Mouse (Mus musculus): ENCODE results near the gene Vmn1r40. TPM values are rescaled to one million over a fixed set of nuclear protein-coding genes. Genes with fewer than 3 reads are reported as not detected.

Vmn1r40 gene
- polyA plus RNA-seq, 1 experiment from 2014 or later: not detected

DNA sequence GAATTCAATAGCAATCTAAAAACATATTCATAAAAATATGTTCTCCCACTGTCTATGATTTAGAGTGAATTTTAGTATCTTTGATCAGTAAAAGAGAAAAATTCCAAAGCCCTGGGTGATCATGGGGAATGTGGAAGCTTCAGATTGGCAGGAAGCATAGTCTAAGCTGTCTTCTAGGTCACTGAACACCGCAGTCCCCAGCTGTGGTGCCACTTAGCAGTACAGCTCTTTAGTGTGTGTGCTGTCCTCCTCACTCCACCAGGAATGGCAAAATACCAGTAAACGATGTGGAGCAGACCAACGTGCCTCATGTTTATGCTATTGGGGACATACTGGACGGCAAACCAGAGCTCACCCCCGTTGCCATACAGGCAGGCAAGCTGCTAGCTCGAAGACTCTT, 37.8 kb upstream of the Vmn1r40 start:
- no peak overlapping the region for H3K9ac ChIP-seq (ENCODE audit: low read length)
- WGBS: 86% methylated on average over 6 of the region's 6 CpGs
- DNase-seq (ENCODE audit: low spot score): no peak
- H3K4me3 ChIP-seq (ENCODE audit: low read depth, low read length): no peak overlapping the region
- H3K4me2 ChIP-seq (ENCODE audit: low read depth, low read length, severe bottlenecking): no peak overlapping the region
- ATAC-seq (replicated peaks; ENCODE audit: low FRiP score): no peak
- no peaks in the 10 kb centered on the region for H3K4me1 ChIP-seq (replicated peaks; ENCODE audit: control insufficient read depth, insufficient read depth, low read length)
- no peak overlapping the region for H3K27ac ChIP-seq (ENCODE audit: low read depth, low read length)
- H3K9me3 ChIP-seq (ENCODE audit: control insufficient read depth, low read length): no peaks in the 10 kb centered on the region
- no peaks in the 10 kb centered on the region for H3K36me3 ChIP-seq (ENCODE audit: control insufficient read depth, insufficient read depth, low read length)
- no peaks in the 10 kb centered on the region for H3K27me3 ChIP-seq (ENCODE audit: control insufficient read depth, insufficient read depth, low read length)

DNA sequence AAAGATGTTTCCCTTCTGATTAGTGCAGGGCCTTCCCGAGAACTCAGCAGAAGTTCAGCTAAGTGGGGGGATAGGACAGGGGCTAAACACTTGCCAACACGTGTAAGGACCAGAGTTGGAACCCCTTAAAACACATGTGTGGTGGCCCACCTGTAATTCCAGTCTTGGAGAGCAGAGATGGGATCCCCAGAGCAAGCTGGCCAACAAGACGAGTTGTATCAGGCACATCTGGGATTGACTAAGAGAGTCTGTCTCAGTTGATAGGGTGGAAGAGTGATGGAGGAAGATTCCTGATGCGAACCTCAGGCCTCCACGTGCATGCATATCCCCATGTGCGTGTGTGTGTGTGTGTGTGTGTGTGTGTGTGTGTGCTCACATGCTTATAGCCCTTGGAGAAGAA, 35.9 kb upstream of the Vmn1r40 start:
- no peak for ATAC-seq (replicated peaks; ENCODE audit: low FRiP score)
- Histone ChIP-seq H3K27me3 (ENCODE audit: control insufficient read depth, insufficient read depth, low read length) (no peaks in the 10 kb centered on the region), H3K4me2 (ENCODE audit: low read depth, low read length, severe bottlenecking) (no peak overlapping the region), H3K27ac (ENCODE audit: low read depth, low read length) (no peak overlapping the region), H3K4me3 (ENCODE audit: low read depth, low read length) (no peak overlapping the region), H3K4me1 (replicated peaks; ENCODE audit: control insufficient read depth, insufficient read depth, low read length) (no peaks in the 10 kb centered on the region), H3K9ac (ENCODE audit: low read length) (no peak overlapping the region), H3K9me3 (ENCODE audit: control insufficient read depth, low read length) (no peaks in the 10 kb centered on the region; the same call in 1 of the 2 replicates), H3K36me3 (ENCODE audit: control insufficient read depth, insufficient read depth, low read length) (no peaks in the 10 kb centered on the region)
- no peak for DNase-seq (ENCODE audit: low spot score)
- WGBS: 80% methylated on average over 6 of the region's 6 CpGs

DNA sequence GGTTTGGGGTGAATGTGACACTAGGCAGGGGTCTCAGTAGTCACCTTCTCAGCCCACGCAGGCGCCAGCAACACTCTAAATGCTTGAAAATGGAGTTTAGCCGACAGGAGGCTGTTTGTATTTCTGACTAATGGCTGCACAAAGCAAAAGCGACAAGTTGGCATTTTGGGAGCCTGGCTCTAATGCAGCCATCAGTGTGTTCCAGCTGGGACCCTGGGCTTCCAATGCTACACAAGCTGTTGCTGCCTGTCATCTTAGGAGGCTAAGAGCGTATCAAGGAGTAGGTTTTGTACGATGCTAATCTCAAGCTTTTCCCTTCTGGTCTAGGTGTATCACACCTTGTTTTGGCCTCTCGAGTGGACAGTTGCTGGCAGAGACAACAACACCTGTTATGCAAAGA, 34.7 kb upstream of the Vmn1r40 start:
- Histone ChIP-seq H3K27ac (ENCODE audit: low read depth, low read length) (no peak overlapping the region), H3K4me2 (ENCODE audit: low read depth, low read length, severe bottlenecking) (no peak overlapping the region), H3K36me3 (ENCODE audit: control insufficient read depth, insufficient read depth, low read length) (no peaks in the 10 kb centered on the region), H3K27me3 (ENCODE audit: control insufficient read depth, insufficient read depth, low read length) (no peaks in the 10 kb centered on the region), H3K4me1 (replicated peaks; ENCODE audit: control insufficient read depth, insufficient read depth, low read length) (no peaks in the 10 kb centered on the region), H3K9ac (ENCODE audit: low read length) (no peak overlapping the region), H3K4me3 (ENCODE audit: low read depth, low read length) (no peak overlapping the region), H3K9me3 (ENCODE audit: control insufficient read depth, low read length) (no peaks in the 10 kb centered on the region; the same call in 1 of the 2 replicates)
- ATAC-seq (replicated peaks; ENCODE audit: low FRiP score) (no peak), DNase-seq (ENCODE audit: low spot score) (no peak)
- 88% methylated on average over 7 of the region's 7 CpGs for WGBS

DNA sequence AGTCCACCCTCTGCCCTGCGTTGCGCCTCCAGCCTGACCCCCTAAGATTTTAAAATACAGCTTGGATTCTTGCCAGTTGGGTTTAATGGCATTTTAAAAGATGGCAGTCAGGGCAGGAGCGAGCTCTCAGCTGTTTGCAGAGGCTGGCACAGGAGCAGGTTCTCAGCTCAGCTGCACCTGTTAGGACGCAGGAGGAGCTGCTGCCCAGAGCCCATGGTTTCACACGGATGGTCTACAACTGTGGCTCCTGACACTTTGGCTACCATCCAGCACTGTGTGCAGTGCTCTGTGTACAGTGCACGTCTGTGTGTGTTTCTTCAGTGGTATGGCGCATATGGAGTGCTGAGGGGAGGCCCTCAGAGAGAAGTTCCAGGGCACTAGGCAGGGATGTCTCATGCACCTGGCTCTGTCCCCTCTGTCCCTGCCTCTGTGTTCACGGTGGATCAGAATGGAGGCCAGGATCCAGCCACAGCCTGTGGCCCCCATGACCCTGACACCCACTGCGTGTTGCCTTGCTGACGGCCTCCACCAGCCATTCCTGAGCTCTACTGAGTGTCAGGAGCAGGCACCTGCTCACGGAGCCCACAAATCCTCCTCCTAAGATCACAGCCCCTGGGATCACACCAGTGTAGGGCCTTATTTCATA, 34.1 kb upstream of the Vmn1r40 start:
- Histone ChIP-seq H3K27me3 (ENCODE audit: control insufficient read depth, insufficient read depth, low read length) (no peaks in the 10 kb centered on the region), H3K4me1 (replicated peaks; ENCODE audit: control insufficient read depth, insufficient read depth, low read length) (no peaks in the 10 kb centered on the region), H3K9ac (ENCODE audit: low read length) (no peak overlapping the region), H3K9me3 (ENCODE audit: control insufficient read depth, low read length) (no peaks in the 10 kb centered on the region; the same call in 1 of the 2 replicates), H3K4me3 (ENCODE audit: low read depth, low read length) (no peak overlapping the region), H3K27ac (ENCODE audit: low read depth, low read length) (no peak overlapping the region), H3K36me3 (ENCODE audit: control insufficient read depth, insufficient read depth, low read length) (no peaks in the 10 kb centered on the region), H3K4me2 (ENCODE audit: low read depth, low read length, severe bottlenecking) (no peak overlapping the region)
- 89% methylated on average over 11 of the region's 11 CpGs for WGBS
- no peak for ATAC-seq (replicated peaks; ENCODE audit: low FRiP score)
- no peak for DNase-seq (ENCODE audit: low spot score)

DNA sequence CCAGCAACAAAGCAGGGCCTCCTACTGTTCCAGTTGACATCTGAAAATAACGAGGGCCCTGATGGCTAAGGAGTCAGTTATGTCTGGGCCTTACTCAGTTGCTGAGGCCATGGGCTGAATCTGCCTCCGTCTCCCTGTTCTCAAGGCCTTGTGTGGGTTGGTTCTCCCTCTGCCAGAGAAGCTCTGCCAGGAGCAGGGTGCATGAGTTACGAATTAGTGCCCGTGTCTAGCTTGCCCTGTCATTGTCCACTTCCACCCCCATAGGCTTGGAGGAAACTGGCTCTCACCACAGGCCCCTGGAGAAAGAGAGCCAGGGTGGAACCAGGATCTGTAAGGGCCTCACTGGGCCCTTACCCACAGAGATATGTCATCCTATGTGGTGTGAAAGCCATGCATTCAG, 28.8 kb upstream of the Vmn1r40 start:
- H3K9me3 ChIP-seq (ENCODE audit: control insufficient read depth, low read length): no peaks in the 10 kb centered on the region; the same call in 1 of the 2 replicates
- H3K36me3 ChIP-seq (ENCODE audit: control insufficient read depth, insufficient read depth, low read length): no peaks in the 10 kb centered on the region
- H3K4me2 ChIP-seq (ENCODE audit: low read depth, low read length, severe bottlenecking): no peak overlapping the region
- ATAC-seq (replicated peaks; ENCODE audit: low FRiP score) (no peak), DNase-seq (ENCODE audit: low spot score) (no peak)
- 79% methylated on average over 4 of the region's 4 CpGs for WGBS
- H3K4me3 ChIP-seq (ENCODE audit: low read depth, low read length): no peak overlapping the region
- H3K4me1 ChIP-seq (replicated peaks; ENCODE audit: control insufficient read depth, insufficient read depth, low read length): no peaks in the 10 kb centered on the region
- no peaks in the 10 kb centered on the region; the same call in 1 of the 2 replicates for H3K27me3 ChIP-seq (ENCODE audit: control insufficient read depth, insufficient read depth, low read length)
- no peak overlapping the region for H3K9ac ChIP-seq (ENCODE audit: low read length)
- H3K27ac ChIP-seq (ENCODE audit: low read depth, low read length): no peak overlapping the region

DNA sequence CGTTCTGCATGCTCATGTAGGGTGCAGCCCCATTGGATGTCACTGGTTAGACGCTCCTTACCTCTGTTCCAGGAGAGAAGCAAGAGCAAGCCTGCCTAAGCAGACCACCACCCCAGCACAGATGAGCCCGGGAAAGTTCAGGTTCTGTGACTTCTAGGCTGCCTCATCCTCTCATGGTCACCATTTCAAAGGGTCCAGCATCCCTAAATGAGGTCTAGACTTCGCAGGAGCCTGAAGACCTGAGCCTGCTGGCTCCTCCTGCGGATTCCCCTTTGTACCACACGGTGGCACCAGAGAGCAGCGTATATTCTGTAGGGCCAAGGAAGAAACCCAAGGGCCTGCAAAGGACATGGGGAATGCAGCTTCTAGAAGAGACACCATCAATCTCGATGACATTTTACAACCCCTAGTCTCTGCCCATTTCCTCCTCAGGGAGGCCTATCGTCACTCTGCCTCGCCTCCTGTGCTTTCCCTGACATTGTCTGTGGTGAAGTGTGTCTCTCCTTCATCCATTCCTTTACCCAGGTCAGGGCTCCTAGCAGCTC, 28.0 kb upstream of the Vmn1r40 start:
- H3K4me2 ChIP-seq (ENCODE audit: low read depth, low read length, severe bottlenecking): no peak overlapping the region
- ATAC-seq (replicated peaks; ENCODE audit: low FRiP score) (peak; percentile 70), DNase-seq (ENCODE audit: low spot score) (peak; percentile 83)
- 24% methylated on average over 10 of the region's 10 CpGs for WGBS
- H3K36me3 ChIP-seq (ENCODE audit: control insufficient read depth, insufficient read depth, low read length): no peaks in the 10 kb centered on the region
- no peaks in the 10 kb centered on the region for H3K4me1 ChIP-seq (replicated peaks; ENCODE audit: control insufficient read depth, insufficient read depth, low read length)
- no peaks in the 10 kb centered on the region; the same call in 1 of the 2 replicates for H3K9me3 ChIP-seq (ENCODE audit: control insufficient read depth, low read length)
- no peak overlapping the region for H3K27ac ChIP-seq (ENCODE audit: low read depth, low read length)
- no peak overlapping the region for H3K4me3 ChIP-seq (ENCODE audit: low read depth, low read length)
- H3K27me3 ChIP-seq (ENCODE audit: control insufficient read depth, insufficient read depth, low read length): no peaks in the 10 kb centered on the region; the same call in 1 of the 2 replicates
- H3K9ac ChIP-seq (ENCODE audit: low read length): no peak overlapping the region

DNA sequence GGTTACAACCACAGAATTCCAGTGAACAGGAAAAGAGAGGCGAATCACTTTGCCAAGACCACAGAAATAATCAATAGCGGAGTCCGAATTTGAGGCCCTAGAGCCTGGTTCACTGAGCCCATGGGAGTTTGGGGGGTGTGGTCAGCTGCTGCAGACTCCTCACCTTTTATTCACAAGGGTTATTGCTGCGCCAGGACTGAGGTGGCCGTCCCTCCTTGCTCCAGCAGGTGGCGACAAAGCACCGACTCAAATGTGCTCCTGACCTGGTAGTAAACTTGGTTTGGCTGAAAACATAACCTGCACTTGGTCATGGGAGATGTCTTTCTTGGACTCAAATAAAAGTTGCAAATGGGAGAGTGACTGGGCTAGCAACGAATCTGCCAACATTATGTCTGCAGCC, 27.2 kb upstream of the Vmn1r40 start:
- no peak overlapping the region for H3K4me3 ChIP-seq (ENCODE audit: low read depth, low read length)
- peak; percentile 89 for DNase-seq (ENCODE audit: low spot score)
- H3K4me1 ChIP-seq (replicated peaks; ENCODE audit: control insufficient read depth, insufficient read depth, low read length): no peaks in the 10 kb centered on the region
- H3K9ac ChIP-seq (ENCODE audit: low read length): no peak overlapping the region
- no peaks in the 10 kb centered on the region for H3K36me3 ChIP-seq (ENCODE audit: control insufficient read depth, insufficient read depth, low read length)
- H3K4me2 ChIP-seq (ENCODE audit: low read depth, low read length, severe bottlenecking): no peak overlapping the region
- H3K9me3 ChIP-seq (ENCODE audit: control insufficient read depth, low read length): no peaks in the 10 kb centered on the region; the same call in 1 of the 2 replicates
- no peaks in the 10 kb centered on the region; the same call in 1 of the 2 replicates for H3K27me3 ChIP-seq (ENCODE audit: control insufficient read depth, insufficient read depth, low read length)
- peak; percentile 63; the same call in 1 of the 2 replicates for ATAC-seq (replicated peaks; ENCODE audit: low FRiP score)
- 6% methylated on average over 8 of the region's 8 CpGs for WGBS
- no peak overlapping the region for H3K27ac ChIP-seq (ENCODE audit: low read depth, low read length)

DNA sequence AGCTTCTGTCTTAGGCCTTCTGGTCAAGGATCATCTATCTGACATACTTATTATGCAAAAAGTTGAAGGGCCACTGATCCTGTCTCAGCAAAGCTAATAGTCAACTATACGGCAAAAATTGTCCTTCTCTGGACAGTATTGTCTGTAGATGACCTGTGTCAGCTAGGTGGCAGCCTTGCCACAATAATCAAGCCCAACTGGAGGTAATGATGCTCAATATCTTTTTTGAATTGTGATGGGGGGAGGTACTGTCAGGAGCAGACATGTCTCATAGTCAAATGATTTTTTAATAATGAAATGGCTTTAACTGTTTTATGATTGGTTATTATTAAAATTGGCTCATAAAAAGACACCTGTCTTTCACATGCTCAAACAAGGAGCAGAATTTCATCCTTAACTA, 23.1 kb upstream of the Vmn1r40 start:
- Histone ChIP-seq H3K36me3 (ENCODE audit: control insufficient read depth, insufficient read depth, low read length) (no peaks in the 10 kb centered on the region), H3K4me2 (ENCODE audit: low read depth, low read length, severe bottlenecking) (no peak overlapping the region), H3K4me3 (ENCODE audit: low read depth, low read length) (no peak overlapping the region), H3K9ac (ENCODE audit: low read length) (no peak overlapping the region), H3K4me1 (replicated peaks; ENCODE audit: control insufficient read depth, insufficient read depth, low read length) (no peaks in the 10 kb centered on the region), H3K9me3 (ENCODE audit: control insufficient read depth, low read length) (no peaks in the 10 kb centered on the region), H3K27ac (ENCODE audit: low read depth, low read length) (no peak overlapping the region), H3K27me3 (ENCODE audit: control insufficient read depth, insufficient read depth, low read length) (no peaks in the 10 kb centered on the region; the same call in 1 of the 2 replicates)
- DNase-seq (ENCODE audit: low spot score) (no peak), ATAC-seq (replicated peaks; ENCODE audit: low FRiP score) (no peak)
- WGBS: 85% methylated on average over 1 of the region's 1 CpGs

DNA sequence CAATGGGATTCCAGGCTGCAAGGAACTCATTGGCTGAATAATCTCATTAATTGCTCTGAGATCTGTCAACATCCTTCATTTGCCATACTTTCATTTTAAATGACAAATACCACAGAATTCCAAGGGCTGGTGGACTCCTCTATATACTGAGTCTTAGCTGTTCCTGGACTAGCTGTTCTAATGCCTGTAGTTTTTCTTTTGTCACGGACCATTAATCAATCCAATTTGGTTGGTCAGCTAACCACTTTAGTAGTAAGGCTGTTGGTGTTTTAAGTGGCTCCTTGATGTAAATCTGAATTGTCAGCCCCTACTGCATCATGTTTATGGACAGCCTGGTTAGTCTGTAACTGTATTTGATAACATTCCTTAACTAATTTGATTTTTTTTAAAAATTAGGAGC, 20.2 kb upstream of the Vmn1r40 start:
- H3K27me3 ChIP-seq (ENCODE audit: control insufficient read depth, insufficient read depth, low read length): no peaks in the 10 kb centered on the region
- 80% methylated on average over 1 of the region's 1 CpGs for WGBS
- no peak overlapping the region for H3K4me2 ChIP-seq (ENCODE audit: low read depth, low read length, severe bottlenecking)
- H3K4me3 ChIP-seq (ENCODE audit: low read depth, low read length): no peak overlapping the region
- no peaks in the 10 kb centered on the region for H3K36me3 ChIP-seq (ENCODE audit: control insufficient read depth, insufficient read depth, low read length)
- no peaks in the 10 kb centered on the region for H3K4me1 ChIP-seq (replicated peaks; ENCODE audit: control insufficient read depth, insufficient read depth, low read length)
- DNase-seq (ENCODE audit: low spot score) (no peak), ATAC-seq (replicated peaks; ENCODE audit: low FRiP score) (no peak)
- H3K9me3 ChIP-seq (ENCODE audit: control insufficient read depth, low read length): no peaks in the 10 kb centered on the region
- no peak overlapping the region for H3K27ac ChIP-seq (ENCODE audit: low read depth, low read length)
- no peak overlapping the region for H3K9ac ChIP-seq (ENCODE audit: low read length)
